8 mouse cellular contexts compared by ENCODE assay signal in genomic region chr7:60391011-60391863, GRCm38 (mm10).
DNase-seq lines count a peak whose midpoint lies in the region; ATAC-seq and TF ChIP-seq lines count a peak whose summit lies in the region.
"Not testable (repeated sequence)": the region's sequence is repeated elsewhere in the genome, so short reads cannot be mapped to it uniquely, and the experiment has no call there.

No protein-coding gene starts in this region.

- WGBS in hindbrain, postnatal 0 days: 16% methylated on average over 33 of the region's 33 CpGs
- 12% methylated on average over 33 of the region's 33 CpGs for WGBS in neural tube, embryonic 15.5 days

- intact Hi-C loops in gastrocnemius, adult 2 months (cut with DNase I): not testable (repeated sequence)

- not testable (repeated sequence) for H3K9me3 ChIP-seq in hindbrain, postnatal 0 days (ENCODE audit: low read length); neural tube, embryonic 15.5 days (replicated peaks)

- H3K36me3 ChIP-seq in hindbrain, postnatal 0 days (ENCODE audit: insufficient read depth, low read length); neural tube, embryonic 15.5 days: not testable (repeated sequence)

- not testable (repeated sequence) for H3K4me1 ChIP-seq in hindbrain, postnatal 0 days (ENCODE audit: insufficient read depth, low read length); neural tube, embryonic 15.5 days

- not testable (repeated sequence) for H3K27me3 ChIP-seq in hindbrain, postnatal 0 days (ENCODE audit: insufficient read depth, low read length); neural tube, embryonic 15.5 days (replicated peaks)

- peak; percentile 54 for DNase-seq in adrenal gland, postnatal 14 days
- DNase-seq in embryo, embryonic 11 days: peak; percentile 87
- DNase-seq in gastrocnemius, adult 2 months: peak; percentile 19
- peak; percentile 89 for DNase-seq in hindbrain, postnatal 0 days (ENCODE audit: low spot score)
- peak; percentile 53 to 58 for DNase-seq in layer of hippocampus, postnatal 14 days (ENCODE audit: low spot score in 2 of 2)
- DNase-seq in lung, adult 18-20 months: peak; percentile 14 to 30
- DNase-seq in thymus, postnatal 4 days: peak; percentile 17

- peak overlapping the region; percentile 50 for H3K4me3 ChIP-seq in gastrocnemius, adult 2 months
- H3K4me3 ChIP-seq in hindbrain, postnatal 0 days (ENCODE audit: low read length): peak overlapping the region; percentile 35
- H3K4me3 ChIP-seq in neural tube, embryonic 15.5 days (replicated peaks): peak overlapping the region; percentile 42

- H3K27ac ChIP-seq in gastrocnemius, adult 2 months: not testable (repeated sequence)
- peak overlapping the region; percentile 65 for H3K27ac ChIP-seq in hindbrain, postnatal 0 days
- H3K27ac ChIP-seq in neural tube, embryonic 15.5 days (replicated peaks): peak overlapping the region; percentile 72

- peak; percentile 99 for ATAC-seq in hindbrain, postnatal 0 days
- ATAC-seq in neural tube, embryonic 15.5 days (ENCODE audit: low FRiP score): peak; percentile 98

- not testable (repeated sequence) for H3K9ac ChIP-seq in hindbrain, postnatal 0 days (replicated peaks; ENCODE audit: low read length); neural tube, embryonic 15.5 days (replicated peaks)

- peak overlapping the region; percentile 36; the same call in 1 of the 2 replicates for H3K4me2 ChIP-seq in hindbrain, postnatal 0 days (ENCODE audit: low read depth, low read length)
- peak overlapping the region; percentile 45 for H3K4me2 ChIP-seq in neural tube, embryonic 15.5 days

- not testable (repeated sequence) for TF ChIP-seq CTCF in gastrocnemius, adult 2 months (IDR thresholded peaks at IDR 0.05); hindbrain, postnatal 0 days (IDR thresholded peaks at IDR 0.05; ENCODE audit: low read depth)

Comparison
In these comparisons a context has a peak if more than half of its experiments do, and no peak if none do; other contexts are left out.
1. DNase-seq: peak in every context shown above with its lines; median percentile 89 in hindbrain, postnatal 0 days; 87 in embryo, embryonic 11 days; 56 in layer of hippocampus, postnatal 14 days; 54 in adrenal gland, postnatal 14 days; 22 in lung, adult 18-20 months; 19 in gastrocnemius, adult 2 months; 17 in thymus, postnatal 4 days.